Mouse (Mus musculus): Measurements from ENCODE around the gene Nudt6.

The Nudt6 gene

GRCm38 (mm10) chr3:37398661-37399395, 21.2 kb downstream of the Nudt6 start:
- ChIA-PET CTCF (interaction anchor here in 2 of 4 experiments (1.6 to 1.9 kb wide), 2 partner anchors 15 to 16 kb away, joined by 4 read pairs; no protein-coding TSS in a partner anchor), POLR2A (interaction anchor here in 2 of 4 experiments (1.3 kb wide), 2 partner anchors 20 to 21 kb away, joined by 3 read pairs; partner anchors contain the start of genes Spata5 (in 2 of the 2) and Nudt6 (in 1 of the 2))

GRCm38 (mm10) chr3:37397646-37398045, 22.4 kb downstream of the Nudt6 start:
- ChIA-PET POLR2A (interaction anchor here in 2 of 4 experiments (0.9 to 1.1 kb wide), 2 partner anchors 8 to 21 kb away, joined by 4 to 5 read pairs; no protein-coding TSS in a partner anchor), CTCF (interaction anchor here in 2 of 4 experiments (1.6 to 1.9 kb wide), 2 partner anchors 17 kb away, joined by 4 read pairs; no protein-coding TSS in a partner anchor)

- CTCF ChIA-PET = interaction anchor here in 1 of 4 experiments (1.9 kb wide), 1 partner anchor 17 kb away, joined by 4 read pairs; no protein-coding TSS in a partner anchor
- POLR2A ChIA-PET = interaction anchor here in 2 of 4 experiments (0.9 to 1.1 kb wide), 2 partner anchors 9 to 22 kb away, joined by 4 to 5 read pairs; no protein-coding TSS in a partner anchor
Measured at GRCm38 (mm10) chr3:37396930-37397608, 22.9 kb downstream of the Nudt6 start.

DNA sequence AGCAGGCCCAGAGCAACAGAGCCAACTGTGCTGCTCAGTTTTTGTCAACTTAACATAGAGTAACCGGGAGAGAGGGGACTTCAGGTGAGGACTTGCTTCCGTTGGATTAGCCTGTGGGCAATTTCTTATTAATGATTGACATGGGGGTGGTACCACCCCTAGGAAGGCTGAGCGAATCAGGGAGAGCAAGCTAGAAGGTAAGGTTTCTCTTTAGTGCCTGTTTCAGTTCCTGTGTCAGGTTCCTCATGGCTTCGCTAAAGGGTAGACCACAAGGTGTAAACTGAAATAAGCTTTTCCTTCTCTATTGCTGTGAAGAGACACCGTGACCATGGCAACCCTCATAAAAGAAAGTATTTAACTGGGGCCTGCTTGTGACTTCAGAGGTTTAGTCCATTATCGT, 32.7 kb downstream of the Nudt6 start:
- POLR2A ChIA-PET = interaction anchor here in 1 of 4 experiments (0.7 kb wide), 1 partner anchor 31 kb away, joined by 3 read pairs; no protein-coding TSS in a partner anchor

DNA sequence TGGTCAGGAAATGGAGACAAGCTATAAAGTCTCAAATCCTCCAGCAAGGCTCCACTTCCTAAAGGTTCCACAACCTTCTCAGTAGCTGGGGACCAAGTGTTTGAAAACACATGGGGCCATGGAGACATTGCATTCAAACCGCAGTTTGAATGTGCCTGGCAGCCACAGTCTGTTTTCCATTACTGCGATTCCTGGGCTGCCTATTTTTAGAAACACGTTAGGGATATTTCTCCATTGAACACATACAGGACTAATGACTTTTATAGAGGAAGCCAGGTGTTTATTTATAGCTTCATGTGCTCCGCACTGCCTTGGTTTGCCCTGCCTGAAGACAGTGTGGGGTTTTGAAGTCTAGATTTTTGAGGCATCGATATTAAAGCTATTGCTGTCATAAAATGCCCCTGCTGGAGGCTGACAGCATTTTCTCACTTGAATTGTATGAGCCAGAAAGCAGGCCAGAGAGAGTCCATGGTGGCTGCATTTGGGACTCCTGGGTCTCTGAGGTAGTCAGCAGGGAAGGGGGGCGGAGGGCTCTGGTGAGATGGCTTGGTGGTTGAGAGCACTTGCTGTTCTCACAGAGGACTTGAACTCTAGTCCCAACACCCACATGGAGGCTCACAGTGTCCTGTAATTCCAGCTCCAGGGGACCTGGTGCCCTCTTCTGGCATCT, 36.8 kb downstream of the Nudt6 start:
- ChIA-PET POLR2A (no interaction called here), CTCF (interaction anchor here in 1 of 4 experiments (1.1 kb wide), 1 partner anchor 31 kb away, joined by 4 read pairs; no protein-coding TSS in a partner anchor)

More for the DNA sequence above, 32.7 kb downstream of the Nudt6 start:
- CTCF ChIA-PET = interaction anchor here (0.5 to 1.6 kb wide), 5 partner anchors 26 to 1090 kb away, joined by 3 to 12 read pairs (median 3); no protein-coding TSS in a partner anchor

GRCm38 (mm10) chr3:37381457-37381856, 38.6 kb downstream of the Nudt6 start:
- CTCF ChIA-PET = no interaction called here
- POLR2A ChIA-PET = interaction anchor here in 3 of 4 experiments (0.5 to 1.0 kb wide), 4 partner anchors 69 to 1104 kb away, joined by 3 to 4 read pairs (median 4); partner anchors contain the start of genes Bbs12 (in 1 of the 3) and Cetn4 (in 1 of the 3)

- ChIA-PET CTCF (interaction anchor here in 2 of 4 experiments (0.6 to 2.1 kb wide), 6 partner anchors 10 to 40 kb away, joined by 3 to 9 read pairs (median 4); no protein-coding TSS in a partner anchor), POLR2A (interaction anchor here in 1 of 4 experiments (0.5 kb wide), 1 partner anchor 40 kb away, joined by 3 read pairs; the partner anchor contains the start of genes Nudt6 and Spata5)
Measured at GRCm38 (mm10) chr3:37379930-37380881, 39.8 kb downstream of the Nudt6 start.

DNA sequence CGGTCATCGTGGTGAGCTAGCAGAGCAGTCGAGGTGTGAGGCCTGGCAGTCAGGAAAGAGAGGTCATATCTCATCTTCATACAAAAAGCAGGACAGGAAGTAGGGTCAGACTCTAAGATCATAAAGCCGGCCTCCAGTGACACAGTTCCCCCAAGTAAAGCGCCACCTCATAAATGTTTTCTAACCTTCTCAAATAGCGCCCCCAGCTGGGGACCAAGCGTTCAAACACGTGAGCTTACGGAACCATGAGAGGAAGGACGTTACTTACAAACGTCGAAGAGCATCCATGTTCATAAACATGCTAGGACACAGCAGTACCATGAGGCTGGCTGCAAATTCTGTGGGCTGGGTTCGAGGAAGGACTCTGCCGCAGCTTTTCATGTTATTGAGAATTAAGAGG, 40.8 kb downstream of the Nudt6 start:
- ChIA-PET POLR2A (interaction anchor here in 1 of 4 experiments (0.7 to 1.0 kb wide), 2 partner anchors 9 to 206 kb away, joined by 3 read pairs; no protein-coding TSS in a partner anchor), CTCF (interaction anchor here in 3 of 4 experiments (0.6 to 2.1 kb wide), 7 partner anchors 9 to 731 kb away, joined by 3 to 9 read pairs (median 4); no protein-coding TSS in a partner anchor)

DNA sequence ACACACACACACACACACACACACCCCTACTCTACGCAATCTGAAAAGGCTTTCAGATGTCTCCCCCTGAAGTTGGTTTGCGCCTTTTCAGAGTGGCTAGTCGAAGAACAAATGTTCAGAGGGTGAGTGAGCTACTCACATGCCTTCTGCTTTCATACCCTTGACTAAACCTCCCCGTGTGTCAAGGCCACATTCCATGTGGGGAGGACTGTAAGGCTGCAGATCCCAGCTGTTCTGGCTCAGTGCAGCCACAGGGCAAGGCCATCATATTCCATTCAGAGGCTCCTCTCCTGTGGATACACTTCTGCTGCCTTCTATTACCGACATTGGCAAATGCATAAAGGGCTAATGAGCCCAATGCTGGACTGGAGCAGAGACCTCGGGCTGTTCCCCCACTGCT, 41.6 kb downstream of the Nudt6 start:
- ChIA-PET CTCF (interaction anchor here in 2 of 4 experiments (0.5 to 2.1 kb wide), 5 partner anchors 8 to 181 kb away, joined by 3 to 10 read pairs (median 4); no protein-coding TSS in a partner anchor), POLR2A (interaction anchor here in 3 of 4 experiments (0.7 to 1.5 kb wide), 3 partner anchors 10 to 56 kb away, joined by 3 to 8 read pairs (median 3); partner anchors contain the start of genes Nudt6 (in 1 of the 3) and Spata5 (in 1 of the 3))

DNA sequence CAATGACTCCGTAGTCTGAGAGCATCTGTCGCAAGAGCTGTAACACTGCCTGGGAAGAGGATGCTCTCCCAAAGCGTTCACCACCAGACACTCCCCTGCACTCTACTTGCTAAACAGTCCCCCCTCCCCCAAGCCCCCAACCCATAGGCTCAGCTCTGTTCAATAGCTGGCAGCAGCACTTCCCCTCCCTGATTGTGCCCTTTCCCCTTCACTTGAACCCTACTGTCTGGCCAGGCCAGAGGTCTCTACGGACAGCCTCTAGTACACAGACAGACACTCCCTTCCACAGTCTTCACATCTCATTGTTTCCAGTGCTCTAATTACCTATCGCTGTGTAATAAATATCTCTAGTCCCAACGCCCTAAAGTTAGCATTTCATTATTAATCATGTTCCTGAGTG, 42.1 kb downstream of the Nudt6 start:
- ChIA-PET POLR2A (interaction anchor here in 1 of 4 experiments (1.5 kb wide), 1 partner anchor 42 kb away, joined by 8 read pairs; the partner anchor contains the start of genes Nudt6 and Spata5), CTCF (interaction anchor here in 1 of 4 experiments (1.8 kb wide), 1 partner anchor 36 kb away, joined by 10 read pairs; no protein-coding TSS in a partner anchor)

- ChIA-PET CTCF (no interaction called here), POLR2A (no interaction called here)
Measured at GRCm38 (mm10) chr3:37373712-37374111, 46.3 kb downstream of the Nudt6 start.

DNA sequence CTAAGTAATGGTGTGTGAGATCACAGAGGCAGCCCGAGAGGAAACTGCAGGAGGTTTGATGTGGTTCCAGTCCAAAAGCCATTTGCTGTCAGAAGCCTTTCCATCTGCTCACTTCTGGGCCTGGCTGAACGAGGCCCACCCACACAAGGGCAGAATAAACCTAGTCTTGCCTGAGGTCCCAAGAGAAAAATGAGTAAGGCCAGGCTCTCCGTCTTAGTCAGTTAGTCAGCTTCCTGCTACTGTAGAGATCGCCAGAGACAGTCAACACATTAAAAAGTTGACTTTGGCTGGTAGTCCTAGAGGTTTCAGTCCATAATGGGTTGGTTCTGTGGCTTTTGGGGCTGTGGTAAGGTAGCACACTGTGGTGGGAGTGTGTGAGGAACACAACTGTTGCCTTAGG, 49.6 kb downstream of the Nudt6 start:
- POLR2A ChIA-PET = no interaction called here
- CTCF ChIA-PET = interaction anchor here in 2 of 4 experiments (0.5 to 2.0 kb wide), 2 partner anchors 9 to 14 kb away, joined by 5 to 9 read pairs; no protein-coding TSS in a partner anchor

GRCm38 (mm10) chr3:37366381-37367053, 53.5 kb downstream of the Nudt6 start:
- CTCF ChIA-PET = no interaction called here

GRCm38 (mm10) chr3:37365976-37366375, 54.0 kb downstream of the Nudt6 start:
- POLR2A ChIA-PET = no interaction called here

More at GRCm38 (mm10) chr3:37366381-37367053, 53.5 kb downstream of the Nudt6 start:
- POLR2A ChIA-PET = interaction anchor here in 1 of 4 experiments (0.6 kb wide), 1 partner anchor 219 kb away, joined by 4 read pairs; no protein-coding TSS in a partner anchor

GRCm38 (mm10) chr3:37365144-37365543, 54.9 kb downstream of the Nudt6 start:
- CTCF ChIA-PET = no interaction called here
- POLR2A ChIA-PET = no interaction called here

More at GRCm38 (mm10) chr3:37365976-37366375, 54.0 kb downstream of the Nudt6 start:
- CTCF ChIA-PET = no interaction called here

DNA sequence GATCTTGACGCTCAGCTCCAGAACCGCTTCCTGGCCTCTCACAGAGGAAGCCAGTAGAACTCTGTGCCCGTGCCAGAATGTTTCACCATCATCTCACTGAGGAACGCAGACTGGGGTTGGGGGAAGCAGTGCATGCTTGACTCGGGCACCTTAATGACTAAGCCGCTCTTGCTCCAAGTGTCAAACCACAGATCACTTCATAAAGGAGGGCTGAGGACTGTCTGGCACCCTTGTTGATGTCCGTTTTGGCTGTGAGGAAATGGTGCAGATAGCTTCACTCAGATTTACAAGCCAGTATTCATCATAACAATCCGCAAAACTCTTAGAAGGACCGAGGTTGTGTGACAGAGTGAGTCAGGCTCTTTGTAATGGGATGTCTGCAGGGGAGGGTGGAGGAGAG, 59.3 kb downstream of the Nudt6 start:
- CTCF ChIA-PET = no interaction called here
- POLR2A ChIA-PET = interaction anchor here in 2 of 4 experiments (0.5 to 0.8 kb wide), 4 partner anchors 25 to 985 kb away, joined by 3 to 6 read pairs (median 3); no protein-coding TSS in a partner anchor

Measured in embryonic stem cell, embryonic (primary cell).